Mouse (Mus musculus) limb, embryonic 13.5 days (tissue): ENCODE data around the gene Ablim1. TPM values are rescaled to one million over a fixed set of nuclear protein-coding genes. Genes with fewer than 3 reads are reported as not detected.
A peak's percentile ranks its signal among the peaks of the same experiment; 100 is the strongest.

Experiments used
- ATAC-seq: fragments of 200-750 bp; cut with Nextera tagmentation; 2 replicates; pipeline ENCODE4 v1.8.0; 2017; ENCODE audit warnings: low read depth, moderate number of reproducible peaks, moderate TSS enrichment; ENCODE audit not compliant: low FRiP score
- H3K27ac ChIP-seq: fragments of 300-500 bp; sonication (generic); 2 replicates; pipeline ENCODE4 v1.5.1; 2015; ENCODE audit warnings: inconsistent platforms, mild to moderate bottlenecking, moderate library complexity
- H3K27me3 ChIP-seq: fragments of 300-500 bp; sonication (generic); 2 replicates; pipeline ENCODE4 v1.6.1; 2015; ENCODE audit warnings: mild to moderate bottlenecking, inconsistent platforms
- H3K36me3 ChIP-seq: fragments of 300-500 bp; sonication (generic); 2 replicates; pipeline ENCODE4 v1.6.1; 2015; ENCODE audit warnings: inconsistent platforms, mild to moderate bottlenecking, moderate library complexity
- H3K4me1 ChIP-seq: fragments of 300-500 bp; sonication (generic); 2 replicates; pipeline ENCODE4 v1.6.1; 2015; ENCODE audit warnings: inconsistent platforms
- H3K4me2 ChIP-seq: fragments of 300-500 bp; sonication (generic); replicated peaks from 2 replicates; pipeline ENCODE4 v1.6.1; 2015; ENCODE audit warnings: inconsistent platforms, mild to moderate bottlenecking, moderate library complexity
- H3K4me3 ChIP-seq: fragments of 300-500 bp; sonication (generic); 2 replicates; pipeline ENCODE4 v1.5.1; 2015; ENCODE audit warnings: moderate library complexity, mild to moderate bottlenecking, inconsistent platforms
- H3K9ac ChIP-seq: fragments of 300-500 bp; sonication (generic); 2 replicates; pipeline ENCODE4 v1.6.1; 2015; ENCODE audit warnings: mild to moderate bottlenecking, inconsistent platforms
- H3K9me3 ChIP-seq: fragments of 300-500 bp; sonication (generic); 2 replicates; pipeline ENCODE4 v1.6.1; 2016; ENCODE audit warnings: inconsistent platforms
- WGBS: fragments of 180-500 bp; shearing (Covaris S2); methylation state at CpG from one replicate; pipeline ENCODE4 v1.1.7; 2015; 5-methylcytosine and 5-hydroxymethylcytosine counted together
- polyA plus RNA-seq: library from polyadenylated mRNA; unstranded; fragments of >200 nt; fragmentation: Nextera tagmentation; extraction: Ambion mirVana; gene quantifications from 2 replicates; pipeline ENCODE4 v1.2.1, GENCODE M21; 2015

Ablim1 gene
- polyA plus RNA-seq, 1 experiment from 2014 or later: 34.0 TPM

GRCm38 (mm10) chr19:57152357-57152756, 162.4 kb downstream of the Ablim1 start:
- Histone ChIP-seq H3K9me3 (no peaks in the 10 kb centered on the region), H3K36me3 (no peaks in the 10 kb centered on the region), H3K4me3 (no peak overlapping the region), H3K9ac (no peak overlapping the region), H3K27me3 (no peaks in the 10 kb centered on the region), H3K27ac (peak overlapping the region; percentile 16; the same call in 1 of the 2 replicates), H3K4me2 (peak overlapping the region; percentile 23), H3K4me1 (peaks cover 48% of the 10 kb centered on the region)
- 30% methylated on average over 9 of the region's 9 CpGs for WGBS
- ATAC-seq: peak; percentile 75

GRCm38 (mm10) chr19:57151504-57151903, 163.2 kb downstream of the Ablim1 start:
- Histone ChIP-seq H3K9ac (no peak overlapping the region), H3K4me2 (no peak overlapping the region), H3K36me3 (no peaks in the 10 kb centered on the region), H3K27me3 (no peaks in the 10 kb centered on the region), H3K4me1 (peaks cover 55% of the 10 kb centered on the region), H3K4me3 (no peak overlapping the region), H3K9me3 (no peaks in the 10 kb centered on the region), H3K27ac (no peak overlapping the region)
- WGBS: 83% methylated on average over 9 of the region's 9 CpGs
- ATAC-seq: no peak

- H3K4me1 ChIP-seq: peaks cover 48% of the 10 kb centered on the region
- H3K27ac ChIP-seq: no peak overlapping the region
- no peaks in the 10 kb centered on the region for H3K36me3 ChIP-seq
- H3K9me3 ChIP-seq: no peaks in the 10 kb centered on the region
- no peak overlapping the region for H3K4me2 ChIP-seq
- H3K27me3 ChIP-seq: no peaks in the 10 kb centered on the region
- no peak overlapping the region for H3K4me3 ChIP-seq
- no peak overlapping the region for H3K9ac ChIP-seq
- WGBS: 54% methylated on average over 1 of the region's 1 CpGs
- no peak for ATAC-seq
Observed at GRCm38 (mm10) chr19:57150275-57150674, 164.4 kb downstream of the Ablim1 start.

GRCm38 (mm10) chr19:57147746-57148145, 167.0 kb downstream of the Ablim1 start:
- 16% methylated on average over 6 of the region's 6 CpGs for WGBS
- H3K4me1 ChIP-seq: peaks cover 37% of the 10 kb centered on the region
- peak overlapping the region; percentile 21; the same call in 1 of the 2 replicates for H3K4me2 ChIP-seq
- peak overlapping the region; percentile 75 for H3K27ac ChIP-seq
- no peak overlapping the region for H3K4me3 ChIP-seq
- no peaks in the 10 kb centered on the region for H3K27me3 ChIP-seq
- H3K9me3 ChIP-seq: no peaks in the 10 kb centered on the region
- H3K36me3 ChIP-seq: no peaks in the 10 kb centered on the region
- no peak for ATAC-seq
- H3K9ac ChIP-seq: 0 out of 2 replicates have a peak overlapping the region, but pooled peaks have one; percentile 39

- no peak for ATAC-seq
- Histone ChIP-seq H3K36me3 (no peaks in the 10 kb centered on the region), H3K4me3 (no peak overlapping the region), H3K27ac (peak overlapping the region; percentile 52; the same call in 1 of the 2 replicates), H3K9ac (0 out of 2 replicates have a peak overlapping the region, but pooled peaks have one; percentile 31), H3K27me3 (no peaks in the 10 kb centered on the region), H3K4me2 (no peak overlapping the region), H3K9me3 (no peaks in the 10 kb centered on the region), H3K4me1 (peaks cover 28% of the 10 kb centered on the region)
- 47% methylated on average over 6 of the region's 6 CpGs for WGBS
Observed at GRCm38 (mm10) chr19:57146936-57147335, 167.8 kb downstream of the Ablim1 start.

GRCm38 (mm10) chr19:57143646-57144045, 171.1 kb downstream of the Ablim1 start:
- Histone ChIP-seq H3K27me3 (no peaks in the 10 kb centered on the region), H3K36me3 (no peaks in the 10 kb centered on the region), H3K9me3 (no peaks in the 10 kb centered on the region), H3K4me3 (no peak overlapping the region), H3K27ac (no peak overlapping the region), H3K9ac (no peak overlapping the region), H3K4me2 (no peak overlapping the region), H3K4me1 (peaks cover 39% of the 10 kb centered on the region)
- 65% methylated on average over 3 of the region's 3 CpGs for WGBS
- no peak for ATAC-seq

GRCm38 (mm10) chr19:57141756-57142461, 172.8 kb downstream of the Ablim1 start:
- H3K27me3 ChIP-seq: no peaks in the 10 kb centered on the region
- no peak for ATAC-seq

GRCm38 (mm10) chr19:57140874-57141273, 173.8 kb downstream of the Ablim1 start:
- Histone ChIP-seq H3K4me3 (no peak overlapping the region), H3K27me3 (peaks cover under 1% of the 10 kb centered on the region; the same call in 1 of the 2 replicates), H3K9me3 (no peaks in the 10 kb centered on the region), H3K4me1 (peaks cover 22% of the 10 kb centered on the region), H3K9ac (no peak overlapping the region), H3K27ac (no peak overlapping the region), H3K4me2 (no peak overlapping the region), H3K36me3 (no peaks in the 10 kb centered on the region)
- no peak for ATAC-seq
- WGBS: 72% methylated on average over 1 of the region's 1 CpGs

More at GRCm38 (mm10) chr19:57141756-57142461, 172.8 kb downstream of the Ablim1 start:
- 75% methylated on average over 10 of the region's 10 CpGs for WGBS
- Histone ChIP-seq H3K9me3 (no peaks in the 10 kb centered on the region), H3K36me3 (no peaks in the 10 kb centered on the region), H3K27ac (no peak overlapping the region), H3K4me3 (no peak overlapping the region), H3K4me1 (peaks cover 31% of the 10 kb centered on the region), H3K9ac (no peak overlapping the region), H3K4me2 (no peak overlapping the region)

- Histone ChIP-seq H3K9ac (no peak overlapping the region), H3K36me3 (no peaks in the 10 kb centered on the region), H3K4me1 (peaks cover 23% of the 10 kb centered on the region), H3K9me3 (no peaks in the 10 kb centered on the region), H3K4me2 (no peak overlapping the region), H3K4me3 (no peak overlapping the region), H3K27ac (peak overlapping the region; percentile 22; the same call in 1 of the 2 replicates), H3K27me3 (peaks cover 3% of the 10 kb centered on the region; the same call in 1 of the 2 replicates)
- no peak for ATAC-seq
- 60% methylated on average over 7 of the region's 7 CpGs for WGBS
Observed at GRCm38 (mm10) chr19:57140071-57140470, 174.6 kb downstream of the Ablim1 start.

GRCm38 (mm10) chr19:57138909-57139617, 175.7 kb downstream of the Ablim1 start:
- Histone ChIP-seq H3K27me3 (peaks cover 3% of the 10 kb centered on the region; the same call in 1 of the 2 replicates), H3K9ac (no peak overlapping the region), H3K4me3 (no peak overlapping the region), H3K4me2 (no peak overlapping the region), H3K27ac (no peak overlapping the region), H3K36me3 (no peaks in the 10 kb centered on the region), H3K4me1 (peaks cover 32% of the 10 kb centered on the region), H3K9me3 (no peaks in the 10 kb centered on the region)
- 57% methylated on average over 13 of the region's 13 CpGs for WGBS
- no peak for ATAC-seq

GRCm38 (mm10) chr19:57138469-57138868, 176.2 kb downstream of the Ablim1 start:
- H3K9ac ChIP-seq: no peak overlapping the region
- ATAC-seq: no peak
- H3K4me2 ChIP-seq: no peak overlapping the region
- H3K36me3 ChIP-seq: no peaks in the 10 kb centered on the region
- H3K27ac ChIP-seq: no peak overlapping the region
- no peak overlapping the region for H3K4me3 ChIP-seq
- peaks cover 37% of the 10 kb centered on the region for H3K4me1 ChIP-seq
- no peaks in the 10 kb centered on the region for H3K9me3 ChIP-seq
- WGBS: 51% methylated on average over 6 of the region's 6 CpGs
- H3K27me3 ChIP-seq: peaks cover 3% of the 10 kb centered on the region; the same call in 1 of the 2 replicates

- Histone ChIP-seq H3K4me1 (peaks cover 37% of the 10 kb centered on the region), H3K27me3 (peaks cover 3% of the 10 kb centered on the region; the same call in 1 of the 2 replicates), H3K36me3 (no peaks in the 10 kb centered on the region), H3K9me3 (no peaks in the 10 kb centered on the region), H3K4me3 (no peak overlapping the region), H3K4me2 (no peak overlapping the region), H3K9ac (no peak overlapping the region), H3K27ac (no peak overlapping the region)
- no peak for ATAC-seq
Observed at GRCm38 (mm10) chr19:57138045-57138444, 176.7 kb downstream of the Ablim1 start.
